In genomic region chr9:115941171-115941570, GRCm38 (mm10) we compare ENCODE assay signal across 25 mouse cellular contexts. TPM values are rescaled to one million over a fixed set of nuclear protein-coding genes. Genes with fewer than 3 reads are reported as not detected.
DNase-seq lines count a peak whose midpoint lies in the region; TF ChIP-seq lines count a peak whose summit lies in the region.
"Had no signal": no experiment of that assay in that cellular context is flagged by ENCODE, and none has a peak within 500 bp of the region (broad histone marks: within the 10 kb centered on the region; RNA-seq: fewer than 3 reads in every experiment).

No protein-coding gene starts in this region.

- no peaks in the 10 kb centered on the region for H3K9me3 ChIP-seq in embryonic facial prominence, embryonic 10.5 days
- H3K9me3 ChIP-seq: forebrain, embryonic 13.5 days; heart, embryonic 10.5 days; hindbrain, embryonic 12.5 days; intestine, embryonic 15.5 days had no signal

- intact Hi-C loops in heart, postnatal 14 days (cut with DNase I), result no loop called here
- intact Hi-C loops in left cerebral cortex, adult 2 months (cut with DNase I), result no loop called here
- intact Hi-C loops in left cerebral cortex, postnatal 10 days (cut with DNase I), result no loop called here

- no peak overlapping the region for H3K4me3 ChIP-seq in left cerebral cortex, adult 2 months
- H3K4me3 ChIP-seq in embryonic facial prominence, embryonic 10.5 days, result no peak overlapping the region
- H3K4me3 ChIP-seq: forebrain, embryonic 10.5 days; forebrain, embryonic 13.5 days; heart, adult 2 months; heart, embryonic 10.5 days; hindbrain, embryonic 12.5 days; intestine, embryonic 15.5 days had no signal

- peak overlapping the region; percentile 38; the same call in 1 of the 2 replicates for H3K27ac ChIP-seq in left cerebral cortex, adult 2 months
- H3K27ac ChIP-seq in embryonic facial prominence, embryonic 10.5 days (replicated peaks), result no peak overlapping the region; the same call in 1 of the 2 replicates
- H3K27ac ChIP-seq: forebrain, embryonic 10.5 days; forebrain, embryonic 13.5 days; heart, adult 2 months; heart, embryonic 10.5 days; hindbrain, embryonic 12.5 days; intestine, embryonic 15.5 days had no signal

- no peaks in the 10 kb centered on the region for H3K27me3 ChIP-seq in embryonic facial prominence, embryonic 10.5 days (replicated peaks; ENCODE audit: low read depth, poor library complexity, severe bottlenecking)
- H3K27me3 ChIP-seq: CH12.LX; forebrain, embryonic 13.5 days; hindbrain, embryonic 12.5 days; intestine, embryonic 15.5 days; Patski had no signal

- H3K4me1 ChIP-seq in embryonic facial prominence, embryonic 10.5 days, result no peaks in the 10 kb centered on the region
- H3K4me1 ChIP-seq: intestine, embryonic 15.5 days had no signal

- H3K36me3 ChIP-seq in embryonic facial prominence, embryonic 10.5 days (replicated peaks), result no peaks in the 10 kb centered on the region
- H3K36me3 ChIP-seq: forebrain, embryonic 10.5 days; G1E; heart, embryonic 10.5 days; hindbrain, embryonic 12.5 days; intestine, embryonic 15.5 days had no signal

- DNase-seq in heart, adult 18-20 months, result peak; percentile 6
- no peak for DNase-seq in heart, postnatal 14 days
- DNase-seq in left cerebral cortex, adult 2 months (ENCODE audit: extremely low spot score in 1 of 2, low spot score in 2 of 2), result no peak
- no peak for DNase-seq in left cerebral cortex, postnatal 10 days (ENCODE audit: extremely low spot score in 1 of 2, low spot score in 2 of 2)
- DNase-seq in adrenal gland, adult 8-10 months, result peak; percentile 85
- DNase-seq in adrenal gland, postnatal 25 days, result peak; percentile 32
- no peak for DNase-seq in embryonic facial prominence, embryonic 10.5 days (ENCODE audit: low spot score)
- no peak for DNase-seq in liver
- DNase-seq: B cell, adult 2 months; cerebellum, adult 11-12 months; cerebellum, adult 8-10 months; cerebellum, postnatal 36 days; embryo, embryonic 11 days; gastrocnemius, postnatal 10 days; heart, adult 2 months; kidney, adult 11 months; kidney, adult 8-10 months had no signal

- 80% methylated on average over 8 of the region's 8 CpGs for WGBS in embryonic facial prominence, embryonic 10.5 days

- TF ChIP-seq CTCF in left cerebral cortex, adult 2 months (IDR thresholded peaks at IDR 0.05), result no peak

RNA-seq across cellular contexts. Expression of gene Gadl1, which starts 31.9 kb away (rescaled TPM):
- total RNA-seq in heart, adult 18-20 months (2021), result not detected
- under 1 TPM in 1 of 2 experiments, not detected in 1; 0.10 TPM for total RNA-seq in heart, postnatal 14 days (2021)
- total RNA-seq in left cerebral cortex, adult 2 months (2021), result under 1 TPM; 0.57 to 0.61 TPM
- total RNA-seq in left cerebral cortex, postnatal 10 days (2021), result under 1 TPM; 0.45 to 0.77 TPM
- under 1 TPM in 2 of 4 experiments, not detected in 2; 0.17 to 0.31 TPM for total RNA-seq in adrenal gland, adult 8-10 months (2022)
- 0.24 TPM in 1 of 2 replicates, not detected in the other for total RNA-seq in adrenal gland, postnatal 25 days (2021)
- 0.35 and 0.43 TPM in 2 replicates for polyA plus RNA-seq in embryonic facial prominence, embryonic 10.5 days (2016; fragmentation: Nextera tagmentation; extraction: Ambion mirVana)
- total RNA-seq: heart, adult 2 months had no signal
- polyA plus RNA-seq: G1E had no signal

Comparison
In these comparisons a context has a peak if more than half of its experiments do, and no peak if none do; other contexts are left out.
1. DNase-seq: peak in heart, adult 18-20 months (2 of 2), adrenal gland, adult 8-10 months (single experiment) and adrenal gland, postnatal 25 days (single experiment); none in heart, postnatal 14 days (0 of 2), left cerebral cortex, adult 2 months (0 of 2), left cerebral cortex, postnatal 10 days (0 of 2), embryonic facial prominence, embryonic 10.5 days (single experiment) and liver (single experiment).